Mouse (Mus musculus) heart, adult 8-10 months (tissue): ENCODE measurements at regions not wholly inside any gene's neighbourhood (a gene's known extent, or its start where the extent isn't known, plus 50 kb on each side); places are given as distances from the start of the nearest gene placed in this dataset.
"Not testable (repeated sequence)": the region's sequence is repeated elsewhere in the genome, so short reads cannot be mapped to it uniquely, and the experiment has no call there.

Experiments used
- DNase-seq: peaks from one replicate; pipeline ENCODE4 v3.0.0; 2022; ENCODE audit warnings: low spot score

DNA sequence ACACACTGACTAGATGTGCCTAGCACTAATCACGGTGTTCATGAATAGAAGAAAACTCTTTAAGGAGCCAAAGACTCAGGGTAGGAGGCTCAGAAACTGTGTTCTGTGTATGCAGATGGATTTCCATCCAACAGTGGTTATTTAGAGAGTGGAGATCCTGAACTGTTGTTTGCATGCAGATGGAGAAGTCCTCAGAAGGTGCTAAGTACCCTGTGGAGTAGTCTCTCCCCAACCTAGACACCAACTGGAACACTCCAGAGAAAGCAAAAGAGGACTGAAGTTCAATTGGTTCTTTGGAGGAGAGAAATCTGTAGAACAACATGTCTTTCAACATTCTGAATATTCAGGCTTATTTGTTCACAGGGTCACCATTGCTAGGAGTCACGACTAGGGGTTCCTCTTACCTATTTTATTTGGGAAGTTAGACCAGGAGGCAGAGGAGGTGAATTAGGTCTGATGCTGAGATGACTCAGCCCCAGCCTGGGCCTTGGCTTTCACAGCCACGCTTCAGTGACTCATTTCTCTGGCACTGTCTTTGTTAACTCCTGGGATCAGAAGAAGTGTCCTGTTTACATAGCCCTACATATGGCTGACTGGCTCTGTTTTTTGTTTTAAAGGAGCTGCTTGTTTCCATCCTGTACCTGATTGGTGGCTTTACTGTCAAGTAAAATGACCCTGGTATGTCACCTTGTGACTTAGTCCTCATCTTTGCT, 742.0 kb downstream of the Kcna4 start:
- DNase-seq: no peak

DNA sequence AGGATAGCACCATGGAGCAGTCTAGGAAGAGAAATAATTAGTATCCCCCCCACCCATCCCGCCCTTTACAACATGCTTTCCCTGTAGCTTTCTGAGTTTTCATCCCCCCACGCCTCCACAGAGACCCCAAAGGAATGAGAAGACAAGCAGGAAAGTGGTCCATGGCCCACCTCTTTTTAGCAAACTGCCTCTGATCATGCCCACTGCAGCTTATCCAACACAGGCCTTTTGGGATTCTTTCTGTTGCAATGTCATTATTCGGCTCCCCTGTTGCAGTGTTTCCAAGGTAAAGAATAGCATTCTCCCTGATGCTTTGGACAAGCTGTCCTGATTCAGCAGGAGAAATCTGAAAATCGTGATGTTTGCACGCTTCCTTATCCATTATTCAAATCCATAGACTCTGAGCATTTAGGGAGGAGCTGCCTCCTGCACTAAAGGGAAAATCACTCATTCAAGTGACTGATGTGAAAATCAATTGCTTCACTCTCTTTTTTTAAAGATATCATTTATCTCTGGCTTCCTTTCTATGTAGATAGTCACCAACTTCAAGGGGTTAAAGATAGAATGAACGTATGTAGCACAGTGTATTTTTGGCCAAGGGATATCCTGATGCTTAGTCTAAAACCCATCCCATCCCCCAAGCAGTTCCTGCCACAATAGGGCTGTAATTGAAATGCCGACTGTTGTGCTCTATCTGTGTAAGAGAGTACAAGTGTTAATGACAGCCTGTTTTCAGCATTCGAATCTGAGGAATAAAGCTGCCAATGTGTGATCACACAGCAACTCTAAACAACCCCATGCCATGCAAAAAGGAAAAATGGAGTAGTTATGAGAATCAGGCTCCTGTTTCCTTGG, 743.1 kb downstream of the Kcna4 start:
- DNase-seq: no peak

DNA sequence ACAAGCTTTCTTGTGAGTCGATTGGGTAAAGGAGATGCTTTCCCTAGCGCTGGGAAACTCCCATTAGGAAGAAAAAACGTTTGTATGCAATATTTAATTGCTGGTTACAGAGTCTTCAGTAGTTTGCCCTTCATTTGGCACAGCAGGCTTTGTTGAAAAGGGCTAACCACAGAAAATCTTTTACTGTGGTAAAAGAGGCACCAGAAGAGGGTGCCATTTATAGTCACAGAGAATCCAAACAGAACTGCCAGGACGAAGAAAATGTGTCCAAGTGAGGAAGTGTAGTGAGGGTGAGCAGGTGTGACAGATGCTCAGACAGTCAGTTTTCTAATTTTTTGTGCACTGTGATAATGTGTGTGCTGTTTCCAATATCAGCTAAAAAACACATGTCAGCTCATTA, 744.4 kb downstream of the Kcna4 start:
- no peak for DNase-seq

DNA sequence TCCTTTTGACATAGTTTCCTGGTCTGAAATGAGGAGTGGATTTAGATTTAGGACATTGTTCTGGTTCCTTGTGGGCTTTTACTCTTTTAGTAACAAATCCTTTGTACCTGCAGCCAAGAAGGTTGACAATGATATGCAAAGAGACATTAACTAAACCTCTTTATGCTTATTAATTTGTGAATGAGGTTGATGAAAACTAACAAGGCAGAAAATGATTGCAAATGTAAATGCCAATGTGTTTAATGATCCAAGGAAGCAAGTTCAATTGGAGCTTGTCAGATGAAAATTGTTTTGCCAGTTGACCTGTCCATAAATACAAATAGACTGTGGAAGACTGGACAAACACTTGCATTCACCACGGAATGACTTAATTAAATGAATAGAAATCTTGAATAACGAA, 751.6 kb downstream of the Kcna4 start:
- no peak for DNase-seq

DNA sequence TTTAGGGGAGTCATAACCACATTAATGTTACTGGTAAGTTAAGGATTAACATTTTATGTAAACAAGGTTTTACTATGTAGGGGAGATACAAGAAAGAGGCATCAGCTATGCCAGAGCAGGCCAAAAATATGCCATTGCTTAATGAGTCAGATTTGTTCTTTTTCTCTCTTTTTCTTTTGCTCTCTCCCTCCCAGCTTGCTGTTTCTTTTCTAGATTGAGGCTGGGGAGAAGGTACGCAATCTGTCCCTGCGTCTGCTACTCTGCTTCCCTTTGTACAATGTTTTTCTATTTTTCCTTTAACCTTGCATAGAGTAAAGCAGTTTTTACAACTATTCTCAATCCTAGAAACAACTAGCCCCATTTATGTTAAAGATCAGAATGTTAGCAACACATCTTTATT, 754.4 kb downstream of the Kcna4 start:
- DNase-seq: no peak

DNA sequence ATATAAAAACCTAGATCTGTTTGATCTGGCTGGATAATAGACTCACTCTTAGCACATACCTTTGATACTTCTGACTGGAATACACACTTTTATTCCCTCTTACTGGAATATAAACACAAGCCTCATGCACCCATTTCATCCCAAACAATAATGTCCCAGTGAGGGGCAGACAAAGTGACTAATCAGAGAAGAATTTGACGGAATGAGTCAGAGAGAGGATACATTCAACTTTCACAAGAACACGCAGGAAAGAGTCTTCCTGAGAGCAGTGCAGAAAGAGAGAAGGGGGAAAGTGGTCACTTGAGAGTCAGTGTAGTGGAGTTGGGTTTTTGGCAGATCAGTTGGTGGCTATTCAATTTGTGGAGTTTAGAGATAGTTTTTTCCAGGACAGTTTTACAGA, 755.6 kb downstream of the Kcna4 start:
- DNase-seq: no peak

DNA sequence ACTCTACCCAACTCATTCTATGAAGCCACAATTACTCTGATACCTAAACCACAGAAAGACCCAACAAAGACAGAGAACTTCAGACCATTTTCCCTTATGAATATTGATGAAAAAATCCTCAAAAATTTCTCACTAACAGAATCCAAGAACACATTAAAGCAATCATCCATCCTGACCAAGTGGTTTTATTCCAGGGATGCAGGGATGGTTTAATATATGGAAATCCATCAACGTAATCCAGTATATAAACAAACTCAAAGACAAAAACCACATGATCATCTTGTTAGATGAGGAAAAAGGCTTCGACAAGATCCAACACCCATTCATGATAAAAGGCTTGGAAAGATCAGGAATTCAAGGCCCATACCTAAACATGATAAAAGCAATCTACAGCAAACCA, 772.3 kb downstream of the Kcna4 start:
- DNase-seq: not testable (repeated sequence)

DNA sequence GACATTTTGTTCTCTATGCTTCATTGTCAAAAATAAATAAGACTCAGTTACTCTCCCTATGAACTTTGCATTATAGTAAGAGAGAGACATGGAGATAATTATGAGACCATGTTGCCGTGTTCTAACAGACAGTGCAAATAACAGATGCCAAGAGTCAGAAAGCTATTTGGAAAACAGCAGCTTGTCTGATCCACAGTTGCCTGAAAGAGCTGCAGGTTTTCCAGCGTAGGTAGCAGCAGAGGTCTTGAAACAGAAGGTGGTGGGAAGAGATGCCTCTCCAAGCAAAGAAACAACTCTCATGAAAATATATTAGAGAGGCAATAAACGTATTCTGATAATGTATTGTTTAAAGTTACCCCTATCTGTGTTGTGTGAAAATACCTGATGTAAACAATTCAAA, 793.5 kb downstream of the Kcna4 start:
- no peak for DNase-seq

DNA sequence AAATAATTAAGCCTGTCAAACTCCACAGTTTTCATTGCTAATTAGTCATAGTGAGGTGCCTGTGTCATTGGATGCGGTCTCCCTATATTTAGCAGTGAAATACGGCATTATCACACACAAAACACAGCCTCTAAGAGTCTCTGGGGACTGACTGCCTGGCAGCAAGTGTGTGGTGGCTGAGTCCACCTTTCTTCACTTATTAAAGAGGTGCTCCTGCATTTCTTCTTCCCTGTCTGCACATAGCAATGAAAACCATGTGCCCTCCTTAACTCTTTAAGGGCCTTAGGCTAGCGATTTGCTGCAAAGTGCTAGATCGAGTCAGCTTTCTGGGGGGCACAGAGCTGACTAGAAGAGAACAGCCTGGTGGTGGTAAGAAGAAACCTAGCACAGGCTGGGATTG, 799.8 kb downstream of the Kcna4 start:
- no peak for DNase-seq

DNA sequence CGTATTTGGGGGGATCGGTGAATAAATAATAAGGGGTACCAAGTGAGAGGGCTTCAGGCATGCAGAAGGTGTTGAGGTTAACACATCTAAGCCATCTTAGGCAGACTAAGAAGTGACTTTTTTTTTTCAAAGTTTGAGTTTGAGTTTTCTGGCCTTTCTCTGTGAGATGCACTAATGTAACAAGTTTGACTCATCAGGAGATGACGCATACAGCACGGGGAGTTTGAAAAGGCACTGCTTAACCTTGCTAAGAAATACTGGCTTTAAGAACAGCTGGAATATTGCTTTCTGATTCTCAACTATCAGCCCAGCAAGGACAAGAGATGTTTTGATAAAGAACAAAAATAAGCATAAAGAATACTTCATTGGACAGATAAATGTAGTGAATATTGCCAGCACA, 806.6 kb downstream of the Kcna4 start:
- no peak for DNase-seq

DNA sequence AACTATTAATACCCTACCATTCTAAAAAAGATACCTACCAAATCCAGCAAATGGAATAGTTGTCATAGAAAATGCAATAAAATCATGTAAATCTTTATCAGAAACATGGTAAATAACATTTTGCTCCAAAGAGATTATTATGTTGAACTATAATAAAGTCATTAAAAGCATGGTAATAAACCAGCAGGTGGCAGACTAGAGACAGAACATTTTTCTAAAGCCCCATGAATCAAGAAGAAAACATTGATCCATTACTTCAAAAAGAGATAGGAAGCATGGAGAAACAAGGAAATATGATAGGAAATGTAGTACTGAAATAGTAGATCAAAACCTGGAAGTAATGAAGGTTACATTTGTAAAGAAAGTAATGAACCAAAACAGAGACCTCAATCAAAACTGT, 819.7 kb downstream of the Kcna4 start:
- no peak for DNase-seq

DNA sequence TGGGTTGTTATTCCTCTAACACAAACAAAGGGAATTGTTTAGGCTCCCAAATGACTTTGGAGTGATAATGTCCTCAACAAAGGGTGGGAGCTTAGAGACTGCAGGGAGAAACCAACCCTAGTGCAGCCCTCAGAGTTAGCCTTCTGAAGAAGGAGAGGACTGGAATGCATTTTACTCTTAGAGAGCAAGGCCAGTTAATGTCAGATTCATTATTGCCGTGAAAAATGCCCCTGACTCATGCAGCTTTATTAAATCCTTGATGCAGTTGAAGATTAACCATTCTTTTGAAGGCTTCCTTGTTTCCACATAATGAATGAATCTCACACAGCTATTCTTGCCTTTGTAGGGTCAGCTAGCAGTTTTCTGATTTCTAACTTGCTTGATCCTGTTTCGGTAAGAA, 855.3 kb downstream of the Kcna4 start:
- DNase-seq: no peak

DNA sequence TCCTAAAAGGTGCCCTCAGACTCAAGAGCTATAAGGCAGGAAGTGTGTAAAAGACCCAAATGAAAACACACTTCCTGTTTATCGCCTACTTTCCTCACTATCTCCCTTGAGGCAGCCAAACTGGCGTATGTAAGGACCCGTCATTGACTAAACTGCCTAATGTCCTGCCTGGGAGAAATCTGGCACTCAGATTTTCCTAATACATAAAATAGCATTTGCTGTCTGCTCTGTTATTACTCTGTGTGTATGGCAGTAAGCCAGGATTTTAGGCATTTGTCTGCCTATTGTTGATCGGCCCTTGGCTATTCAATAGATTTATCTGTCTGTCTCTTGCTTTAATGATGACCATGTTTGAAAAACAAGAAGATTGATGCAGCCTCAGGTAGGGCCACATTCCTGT, 857.8 kb downstream of the Kcna4 start:
- no peak for DNase-seq

DNA sequence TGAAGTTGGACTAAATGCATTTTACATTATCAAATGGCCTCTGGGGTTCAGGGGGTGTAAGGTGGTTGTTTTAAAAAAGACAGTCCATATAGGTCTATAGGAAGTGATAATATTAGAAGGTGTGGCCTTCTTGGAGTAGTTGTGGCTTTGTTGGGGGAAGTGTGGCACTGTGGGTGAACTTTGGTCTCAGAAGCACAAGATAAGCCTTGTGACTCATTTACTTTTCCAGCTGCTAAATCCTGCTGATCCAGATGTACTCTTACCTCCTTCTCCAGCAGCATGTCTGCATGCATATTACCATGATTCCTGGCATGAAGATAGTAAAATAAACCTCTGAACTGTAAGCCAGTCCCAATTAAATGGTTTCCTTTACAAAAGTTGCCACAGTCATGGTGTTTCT, 865.8 kb downstream of the Kcna4 start:
- no peak for DNase-seq

DNA sequence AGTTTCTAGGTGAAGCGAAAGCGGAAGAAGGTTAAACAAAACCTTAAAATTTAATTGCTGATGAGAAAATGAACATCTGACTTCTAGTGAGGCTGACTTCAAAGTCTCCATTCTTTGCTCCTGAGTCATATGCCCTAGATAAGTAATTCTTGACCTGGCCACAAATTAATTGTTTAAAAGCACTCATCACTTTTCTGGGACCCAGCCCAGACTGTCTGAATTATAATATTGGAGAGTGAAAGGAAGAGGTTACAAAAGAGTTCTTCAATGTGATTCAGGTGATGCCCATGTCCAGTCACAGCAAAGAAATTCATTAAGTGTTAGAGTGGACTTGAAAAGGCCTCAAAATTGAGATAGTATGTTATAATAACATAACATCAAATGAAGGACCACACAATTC, 867.3 kb downstream of the Kcna4 start:
- no peak for DNase-seq

DNA sequence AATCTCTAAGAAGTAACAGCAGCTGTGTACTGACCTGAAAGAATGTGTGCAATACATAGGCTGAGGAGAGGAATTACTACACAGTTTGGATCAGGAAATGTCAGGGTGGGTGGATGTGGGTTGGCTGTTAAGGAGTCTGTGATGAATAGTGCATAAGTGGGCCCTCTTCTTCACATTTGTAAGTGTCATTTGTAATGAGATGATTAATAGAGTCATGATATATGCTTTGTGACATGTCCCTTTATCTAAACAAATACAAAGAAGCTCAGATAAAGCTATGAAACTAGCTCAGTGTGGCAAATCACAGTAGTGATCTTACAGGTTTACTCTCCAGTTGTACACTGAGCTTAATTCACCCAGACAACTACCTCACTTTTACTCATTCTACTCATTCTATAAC, 867.9 kb downstream of the Kcna4 start:
- no peak for DNase-seq

DNA sequence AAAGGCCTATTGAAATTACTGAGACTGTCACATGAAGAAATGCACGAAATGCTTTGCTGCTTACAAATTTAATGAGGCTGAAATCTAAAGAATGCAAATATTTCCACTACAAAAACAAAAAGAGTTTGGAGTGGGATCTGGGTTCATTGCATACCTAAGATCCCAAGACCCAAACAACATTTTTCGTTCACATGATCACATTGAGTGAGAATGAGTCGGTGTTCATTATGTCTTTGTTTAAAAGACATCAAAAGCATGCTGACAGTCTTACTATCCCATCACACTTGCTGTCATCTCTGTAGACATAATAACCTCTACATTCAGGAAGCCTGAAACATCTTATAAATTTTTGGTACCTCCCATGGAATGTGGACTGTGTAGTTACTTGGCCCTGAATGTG, 870.4 kb downstream of the Kcna4 start:
- DNase-seq: no peak

DNA sequence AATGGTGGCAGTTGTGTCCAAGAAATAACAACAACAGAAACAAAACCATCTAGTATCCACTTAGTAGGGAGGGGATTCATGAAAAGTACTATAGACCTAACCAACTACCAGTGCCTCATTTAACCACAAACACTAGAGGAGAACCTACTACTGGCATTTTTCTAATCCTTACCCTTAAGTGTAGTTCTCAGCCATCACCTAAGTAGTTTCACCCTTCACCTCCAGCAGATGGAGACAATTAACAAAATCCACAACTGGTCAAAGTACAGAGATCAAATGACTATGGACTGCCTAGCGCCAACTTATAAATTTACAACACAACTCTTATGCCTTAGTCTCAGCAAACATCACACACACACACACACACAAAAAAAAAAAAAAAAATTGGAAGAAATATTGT, 874.6 kb downstream of the Kcna4 start:
- no peak for DNase-seq
